Mouse (Mus musculus): ENCODE measurements around the gene Tcf20. TPM values are rescaled to one million over a fixed set of nuclear protein-coding genes. Genes with fewer than 3 reads are reported as not detected.

Gene Tcf20
- polyA plus RNA-seq, 1 experiment: 13.0 TPM

- Histone ChIP-seq H3K79me3 (ENCODE audit: low read depth) (no peaks in the 10 kb centered on the region), H3K36me3 (ENCODE audit: control insufficient read depth, insufficient read depth) (no peaks in the 10 kb centered on the region), H3K79me2 (ENCODE audit: control insufficient read depth, insufficient read depth) (no peaks in the 10 kb centered on the region), H3K27me3 (ENCODE audit: control insufficient read depth, insufficient read depth, insufficient read length) (peaks cover 52% of the 10 kb centered on the region), H3ac (ENCODE audit: control insufficient read depth, insufficient read length, low read depth) (no peak overlapping the region), H3K4me3 (ENCODE audit: insufficient read depth, poor library complexity, severe bottlenecking) (no peak overlapping the region)
- TF ChIP-seq MYOG (IDR thresholded peaks at IDR 0.05; ENCODE audit: control insufficient read depth, extremely low read depth, insufficient read length): no peak
- no peak for TF ChIP-seq USF1 (IDR thresholded peaks at IDR 0.05; ENCODE audit: low read depth)
- TF ChIP-seq MYOD1 (IDR thresholded peaks at IDR 0.05; ENCODE audit: control insufficient read depth, insufficient read length, low read depth): no peak
- no peak for TF ChIP-seq FOSL1 (IDR thresholded peaks at IDR 0.05; ENCODE audit: insufficient read depth, low read length, poor library complexity, severe bottlenecking)
- TF ChIP-seq CEBPB (IDR thresholded peaks at IDR 0.05; ENCODE audit: low read depth): no peak
- no peak for TF ChIP-seq MAX (IDR thresholded peaks at IDR 0.05)
- no peak for TF ChIP-seq CTCF (IDR thresholded peaks at IDR 0.05; ENCODE audit: control insufficient read depth, insufficient read depth, insufficient read length)
Observed at GRCm38 (mm10) chr15:82969206-82969721, 18.4 kb downstream of the Tcf20 start.

- H3K27me3 ChIP-seq (ENCODE audit: control insufficient read depth, insufficient read depth, insufficient read length): peaks cover 53% of the 10 kb centered on the region
- H3ac ChIP-seq (ENCODE audit: control insufficient read depth, insufficient read length, low read depth): no peak overlapping the region
- H3K4me3 ChIP-seq (ENCODE audit: insufficient read depth, poor library complexity, severe bottlenecking): no peak overlapping the region
Observed at GRCm38 (mm10) chr15:82968449-82968848, 19.2 kb downstream of the Tcf20 start.

GRCm38 (mm10) chr15:82967947-82968346, 19.7 kb downstream of the Tcf20 start:
- H3K79me2 ChIP-seq (ENCODE audit: control insufficient read depth, insufficient read depth): no peaks in the 10 kb centered on the region
- H3K4me3 ChIP-seq (ENCODE audit: insufficient read depth, poor library complexity, severe bottlenecking): no peak overlapping the region
- H3ac ChIP-seq (ENCODE audit: control insufficient read depth, insufficient read length, low read depth): no peak overlapping the region
- peaks cover 55% of the 10 kb centered on the region for H3K27me3 ChIP-seq (ENCODE audit: control insufficient read depth, insufficient read depth, insufficient read length)
- no peaks in the 10 kb centered on the region for H3K79me3 ChIP-seq (ENCODE audit: low read depth)
- H3K36me3 ChIP-seq (ENCODE audit: control insufficient read depth, insufficient read depth): no peaks in the 10 kb centered on the region
- TF ChIP-seq CEBPB (IDR thresholded peaks at IDR 0.05; ENCODE audit: low read depth) (no peak), USF1 (IDR thresholded peaks at IDR 0.05; ENCODE audit: low read depth) (no peak), MAX (IDR thresholded peaks at IDR 0.05) (no peak), CTCF (IDR thresholded peaks at IDR 0.05; ENCODE audit: control insufficient read depth, insufficient read depth, insufficient read length) (no peak), MYOD1 (IDR thresholded peaks at IDR 0.05; ENCODE audit: control insufficient read depth, insufficient read length, low read depth) (no peak), MYOG (IDR thresholded peaks at IDR 0.05; ENCODE audit: control insufficient read depth, extremely low read depth, insufficient read length) (no peak)

More at GRCm38 (mm10) chr15:82968449-82968848, 19.2 kb downstream of the Tcf20 start:
- TF ChIP-seq CTCF (IDR thresholded peaks at IDR 0.05; ENCODE audit: control insufficient read depth, insufficient read depth, insufficient read length): no peak
- TF ChIP-seq CEBPB (IDR thresholded peaks at IDR 0.05; ENCODE audit: low read depth): no peak
- TF ChIP-seq MAX (IDR thresholded peaks at IDR 0.05): no peak
- TF ChIP-seq MYOD1 (IDR thresholded peaks at IDR 0.05; ENCODE audit: control insufficient read depth, insufficient read length, low read depth): no peak
- no peak for TF ChIP-seq FOSL1 (IDR thresholded peaks at IDR 0.05; ENCODE audit: insufficient read depth, low read length, poor library complexity, severe bottlenecking)
- no peak for TF ChIP-seq USF1 (IDR thresholded peaks at IDR 0.05; ENCODE audit: low read depth)
- TF ChIP-seq MYOG (IDR thresholded peaks at IDR 0.05; ENCODE audit: control insufficient read depth, extremely low read depth, insufficient read length): no peak
- Histone ChIP-seq H3K79me2 (ENCODE audit: control insufficient read depth, insufficient read depth) (no peaks in the 10 kb centered on the region), H3K79me3 (ENCODE audit: low read depth) (no peaks in the 10 kb centered on the region), H3K36me3 (ENCODE audit: control insufficient read depth, insufficient read depth) (no peaks in the 10 kb centered on the region)

GRCm38 (mm10) chr15:82964266-82964825, 23.3 kb downstream of the Tcf20 start:
- H3K79me2 ChIP-seq (ENCODE audit: control insufficient read depth, insufficient read depth): no peaks in the 10 kb centered on the region
- TF ChIP-seq MAX (IDR thresholded peaks at IDR 0.05) (no peak), USF1 (IDR thresholded peaks at IDR 0.05; ENCODE audit: low read depth) (no peak), CTCF (IDR thresholded peaks at IDR 0.05; ENCODE audit: control insufficient read depth, insufficient read depth, insufficient read length) (no peak), CEBPB (IDR thresholded peaks at IDR 0.05; ENCODE audit: low read depth) (no peak), FOSL1 (IDR thresholded peaks at IDR 0.05; ENCODE audit: insufficient read depth, low read length, poor library complexity, severe bottlenecking) (no peak), MYOD1 (IDR thresholded peaks at IDR 0.05; ENCODE audit: control insufficient read depth, insufficient read length, low read depth) (no peak), MYOG (IDR thresholded peaks at IDR 0.05; ENCODE audit: control insufficient read depth, extremely low read depth, insufficient read length) (no peak)
- peaks cover 78% of the 10 kb centered on the region for H3K27me3 ChIP-seq (ENCODE audit: control insufficient read depth, insufficient read depth, insufficient read length)
- no peaks in the 10 kb centered on the region for H3K36me3 ChIP-seq (ENCODE audit: control insufficient read depth, insufficient read depth)
- no peak overlapping the region for H3K4me3 ChIP-seq (ENCODE audit: insufficient read depth, poor library complexity, severe bottlenecking)
- no peaks in the 10 kb centered on the region for H3K79me3 ChIP-seq (ENCODE audit: low read depth)
- no peak overlapping the region for H3ac ChIP-seq (ENCODE audit: control insufficient read depth, insufficient read length, low read depth)

GRCm38 (mm10) chr15:82963556-82964156, 24.0 kb downstream of the Tcf20 start:
- TF ChIP-seq MYOD1 (IDR thresholded peaks at IDR 0.05; ENCODE audit: control insufficient read depth, insufficient read length, low read depth) (no peak), CTCF (IDR thresholded peaks at IDR 0.05; ENCODE audit: control insufficient read depth, insufficient read depth, insufficient read length) (no peak), FOSL1 (IDR thresholded peaks at IDR 0.05; ENCODE audit: insufficient read depth, low read length, poor library complexity, severe bottlenecking) (no peak), USF1 (IDR thresholded peaks at IDR 0.05; ENCODE audit: low read depth) (no peak), MYOG (IDR thresholded peaks at IDR 0.05; ENCODE audit: control insufficient read depth, extremely low read depth, insufficient read length) (no peak), CEBPB (IDR thresholded peaks at IDR 0.05; ENCODE audit: low read depth) (no peak), MAX (IDR thresholded peaks at IDR 0.05) (no peak)
- peaks cover 84% of the 10 kb centered on the region for H3K27me3 ChIP-seq (ENCODE audit: control insufficient read depth, insufficient read depth, insufficient read length)

More at GRCm38 (mm10) chr15:82963556-82964156, 24.0 kb downstream of the Tcf20 start:
- Histone ChIP-seq H3K79me3 (ENCODE audit: low read depth) (no peaks in the 10 kb centered on the region), H3ac (ENCODE audit: control insufficient read depth, insufficient read length, low read depth) (no peak overlapping the region), H3K36me3 (ENCODE audit: control insufficient read depth, insufficient read depth) (no peaks in the 10 kb centered on the region), H3K79me2 (ENCODE audit: control insufficient read depth, insufficient read depth) (no peaks in the 10 kb centered on the region), H3K4me3 (ENCODE audit: insufficient read depth, poor library complexity, severe bottlenecking) (no peak overlapping the region)
